Mouse (Mus musculus) spleen, embryonic (tissue): ENCODE results near the gene Utp20.
"Not testable (repeated sequence)": the region's sequence is repeated elsewhere in the genome, so short reads cannot be mapped to it uniquely, and the experiment has no call there.

Experiments
- CTCF ChIA-PET: fragments of 350-600 bp; sonication (Branson Sonifier 250); formaldehyde crosslinking; loops from one replicate; lab custom pipeline; 2022; lab: Charles Lee

The Utp20 gene

DNA sequence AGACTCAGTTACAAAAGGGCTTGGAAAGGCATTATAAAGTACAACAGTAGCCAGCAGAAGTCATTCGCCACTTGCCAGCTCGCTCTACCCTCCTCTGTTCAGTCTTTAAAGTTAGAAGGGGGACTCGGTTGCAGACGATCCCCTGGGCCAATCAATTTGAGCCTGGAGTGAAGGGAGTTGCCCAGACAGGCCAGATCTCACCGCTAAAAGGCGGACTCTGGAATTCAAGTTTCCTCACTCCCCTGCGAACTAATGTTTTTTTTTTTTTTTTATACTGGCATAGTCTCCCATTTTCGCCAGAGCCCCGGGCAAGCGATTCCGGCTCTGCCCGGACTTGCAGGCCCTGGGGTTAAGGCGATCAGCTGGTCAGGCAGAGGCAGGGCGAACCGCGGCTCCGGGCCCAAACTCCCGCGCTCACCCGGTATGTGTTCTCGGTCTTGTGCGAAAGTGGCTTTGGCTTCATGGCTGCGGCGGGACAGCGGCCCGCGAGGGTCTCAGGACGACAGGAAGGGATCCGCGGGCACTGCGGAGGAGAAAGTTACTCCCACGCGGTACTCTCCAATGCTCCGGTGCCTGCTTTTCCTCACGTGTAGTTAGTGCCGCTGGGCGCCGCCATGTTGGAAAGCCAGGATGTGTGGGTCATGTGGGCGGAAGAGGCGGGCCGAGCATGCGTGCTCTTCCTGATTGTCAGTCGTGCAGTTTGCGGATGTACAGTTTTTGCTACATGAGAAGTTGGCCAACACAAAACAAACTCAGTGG, at the start of gene Utp20:
TSS of gene Utp20 (minus strand) at position 617 of the 759 bp plus-strand sequence.
- CTCF ChIA-PET = no interaction called here

DNA sequence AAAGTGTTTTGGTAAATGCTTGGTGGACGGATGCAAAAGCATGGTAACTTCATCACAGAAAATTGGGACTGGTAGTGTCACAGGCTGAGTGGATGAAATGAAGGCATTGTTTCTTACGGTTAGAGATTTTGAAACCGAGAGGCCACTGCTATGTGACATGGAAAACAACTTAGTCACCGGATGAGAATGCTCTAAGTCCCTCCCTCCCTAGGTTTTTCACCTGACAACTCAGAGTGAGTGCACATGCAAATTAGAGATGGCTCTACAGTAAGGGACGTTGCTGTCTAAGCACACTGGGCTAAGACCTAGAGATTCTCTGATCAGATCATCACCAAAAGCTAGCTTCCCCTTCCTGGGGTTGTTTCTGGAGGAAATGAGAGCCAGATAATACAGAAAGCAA, 48.3 kb upstream of the Utp20 start:
- CTCF ChIA-PET = no interaction called here

DNA sequence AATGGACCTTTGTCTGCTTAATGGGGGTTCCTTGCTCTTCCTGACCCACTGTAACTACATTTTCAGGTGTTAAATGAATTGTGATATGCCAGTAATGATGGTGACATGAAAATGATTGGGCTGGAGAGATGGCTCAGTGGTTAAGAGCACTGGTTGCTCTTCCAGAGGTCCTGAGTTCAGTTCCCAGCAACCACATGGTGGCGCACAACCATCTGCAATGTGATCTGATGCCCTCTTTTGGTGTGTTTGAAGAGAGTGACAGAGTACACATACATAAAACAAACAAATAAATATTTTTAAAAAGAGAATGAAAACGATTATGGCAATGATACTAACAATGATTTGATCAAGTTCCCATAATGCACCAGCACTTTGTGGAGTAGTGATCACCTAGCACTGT, 39.4 kb upstream of the Utp20 start:
- CTCF ChIA-PET = no interaction called here

DNA sequence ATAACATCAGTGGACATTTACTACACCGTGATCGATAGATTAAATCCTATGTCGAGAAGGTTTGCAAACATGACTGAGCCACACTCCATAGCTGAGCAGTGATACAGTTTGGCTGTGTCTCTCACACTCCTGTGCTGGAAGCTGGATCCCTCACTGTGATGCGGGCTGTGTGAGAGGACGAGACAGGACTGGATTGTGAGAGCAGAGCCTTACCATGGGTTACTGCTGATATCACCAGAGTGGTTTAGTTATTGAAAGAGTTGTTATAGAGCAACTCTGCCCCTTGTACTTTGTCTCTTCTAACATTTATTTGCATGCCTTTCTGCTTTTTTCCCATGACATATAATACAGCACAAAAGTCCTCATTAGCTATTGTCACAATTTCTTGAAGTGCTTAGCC, 35.7 kb upstream of the Utp20 start:
- CTCF ChIA-PET = no interaction called here

DNA sequence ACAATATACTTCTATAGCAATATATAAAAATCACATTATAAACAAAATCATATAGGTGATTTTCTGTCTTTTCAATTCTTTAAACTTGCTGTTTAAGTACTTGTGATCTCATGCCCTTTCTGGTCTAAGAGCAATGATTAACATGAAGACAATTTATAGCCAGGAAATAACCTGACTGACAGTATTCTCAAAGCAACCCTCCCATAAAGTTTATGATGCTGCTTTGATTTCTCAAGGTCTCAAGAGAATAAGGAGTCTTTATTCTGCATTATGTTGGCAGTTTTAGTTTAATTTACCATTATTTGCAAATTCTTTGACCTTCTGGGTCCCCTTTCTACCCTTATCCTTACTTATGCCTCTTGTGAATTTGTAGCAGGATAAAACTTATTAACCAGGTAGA, 34.8 kb upstream of the Utp20 start:
- CTCF ChIA-PET = no interaction called here

DNA sequence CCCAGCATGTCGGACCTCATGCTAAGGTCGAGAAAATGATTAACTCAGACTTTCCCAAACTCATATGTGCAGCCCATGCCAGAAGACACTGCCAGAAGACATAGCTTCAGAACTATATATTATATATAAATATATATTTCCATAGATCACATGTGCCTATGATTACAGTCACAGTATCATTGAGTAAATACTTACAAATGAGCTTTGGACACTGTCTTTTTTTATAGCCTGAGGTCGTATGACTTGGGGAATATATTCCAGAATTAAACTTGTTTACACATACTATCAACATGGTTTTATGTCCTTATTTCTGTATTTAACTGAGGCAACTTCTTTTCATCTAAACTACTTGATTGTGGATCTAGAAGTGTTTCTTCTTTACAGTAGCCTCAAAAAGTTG, 34.3 kb upstream of the Utp20 start:
- CTCF ChIA-PET = no interaction called here

DNA sequence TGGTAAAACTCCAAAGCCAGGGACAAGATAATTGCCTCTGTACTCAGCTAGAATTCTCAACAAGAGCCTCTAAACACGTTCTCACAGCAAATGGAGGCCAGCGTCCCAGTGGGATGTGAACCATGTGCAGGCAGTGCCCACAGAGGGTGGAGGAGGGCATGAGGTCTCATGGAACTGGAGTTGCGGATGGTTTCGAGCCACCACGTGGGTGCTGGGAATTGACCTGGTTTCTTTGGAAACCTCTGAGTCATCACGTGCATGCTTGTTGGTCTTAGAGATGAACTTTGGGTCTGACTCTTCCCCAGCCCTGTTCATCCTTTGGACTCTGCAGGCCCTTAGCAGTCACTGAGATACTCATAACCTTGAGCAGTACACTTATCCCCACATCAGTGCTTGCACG, 26.7 kb upstream of the Utp20 start:
- CTCF ChIA-PET = no interaction called here

DNA sequence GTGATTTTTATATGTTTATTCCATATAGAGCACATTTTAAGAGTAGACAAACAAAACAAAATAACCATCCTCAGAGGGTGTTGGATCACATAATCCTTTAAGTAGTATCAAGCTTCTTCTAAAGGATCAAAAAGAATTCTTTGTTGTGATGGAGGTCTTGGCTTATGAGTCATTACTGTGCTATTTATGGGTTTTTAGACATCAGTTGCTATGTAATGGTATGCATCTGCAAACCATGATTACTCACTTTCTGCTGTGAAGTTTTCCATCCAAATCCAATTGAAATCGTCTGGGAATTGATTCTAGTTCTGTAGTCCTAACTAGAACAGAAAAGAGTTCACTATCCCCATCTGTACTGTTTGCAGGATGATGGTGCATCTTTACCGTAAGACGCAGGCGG, 23.4 kb upstream of the Utp20 start:
- CTCF ChIA-PET = no interaction called here

DNA sequence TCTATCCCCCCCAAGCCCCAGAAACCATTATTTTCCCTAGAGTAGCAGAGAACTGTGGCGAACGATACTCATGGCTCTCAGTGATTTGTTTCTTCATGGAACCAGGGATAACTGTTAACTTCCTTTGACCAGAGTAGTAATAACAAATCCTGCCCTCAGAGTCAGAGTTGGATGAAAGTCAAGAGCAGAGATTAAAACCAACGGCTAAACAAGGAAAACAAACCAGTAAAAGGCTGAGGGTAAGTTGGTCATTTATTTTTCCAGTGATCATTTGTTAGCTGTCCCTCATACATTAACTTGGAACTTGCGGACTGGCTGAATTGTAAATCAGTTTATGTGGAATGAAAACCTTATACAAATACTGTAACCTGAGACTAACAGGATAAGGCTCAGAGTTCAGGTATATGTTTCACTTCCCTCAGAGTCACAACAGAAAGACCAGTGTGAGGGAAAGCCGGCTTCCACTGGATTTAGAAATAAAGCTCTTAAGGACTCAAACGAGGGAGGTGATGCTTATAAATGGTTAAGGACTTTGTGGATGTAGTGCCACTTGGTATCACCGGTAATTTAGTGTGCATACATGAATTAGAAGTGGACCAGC, 22.4 kb upstream of the Utp20 start:
- CTCF ChIA-PET = no interaction called here

DNA sequence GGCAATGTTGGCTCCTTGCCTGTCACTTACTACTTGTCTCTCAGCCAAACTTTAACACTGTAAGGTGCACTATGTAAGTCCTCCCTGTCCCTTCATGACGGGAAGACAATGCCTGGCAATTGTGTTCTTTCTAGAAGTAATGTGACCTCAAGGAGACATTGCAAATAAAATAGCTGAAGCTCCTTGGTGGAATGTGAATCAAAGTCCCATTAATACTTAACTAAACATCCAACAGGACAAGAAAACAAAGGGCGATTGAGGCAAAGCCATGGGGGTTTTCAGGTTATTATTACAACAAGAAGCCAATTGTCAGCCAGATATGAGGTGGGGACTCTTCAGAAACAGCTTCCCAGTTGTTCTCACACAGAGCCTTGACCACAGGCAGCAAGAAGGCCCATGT, 7.6 kb upstream of the Utp20 start:
- CTCF ChIA-PET = no interaction called here

DNA sequence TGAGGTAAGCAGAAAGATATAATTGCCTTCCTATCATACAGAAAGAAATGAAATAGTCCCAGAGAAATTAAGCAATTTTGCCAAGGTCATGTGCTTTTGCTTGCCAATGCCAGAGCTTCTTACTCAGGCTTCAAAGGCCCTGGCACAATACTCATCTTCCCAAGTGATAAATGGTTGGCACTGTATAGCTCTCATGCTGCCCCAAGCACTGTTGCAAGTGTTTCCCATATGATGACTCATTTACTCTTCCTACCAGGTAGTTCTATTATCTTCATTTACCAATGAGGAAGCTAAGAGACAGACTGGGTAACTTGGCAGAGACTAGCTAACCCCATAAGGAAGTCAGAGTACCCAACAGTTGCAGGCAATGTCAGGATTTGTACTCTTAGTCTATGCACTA, 1.8 kb upstream of the Utp20 start:
- CTCF ChIA-PET = no interaction called here

DNA sequence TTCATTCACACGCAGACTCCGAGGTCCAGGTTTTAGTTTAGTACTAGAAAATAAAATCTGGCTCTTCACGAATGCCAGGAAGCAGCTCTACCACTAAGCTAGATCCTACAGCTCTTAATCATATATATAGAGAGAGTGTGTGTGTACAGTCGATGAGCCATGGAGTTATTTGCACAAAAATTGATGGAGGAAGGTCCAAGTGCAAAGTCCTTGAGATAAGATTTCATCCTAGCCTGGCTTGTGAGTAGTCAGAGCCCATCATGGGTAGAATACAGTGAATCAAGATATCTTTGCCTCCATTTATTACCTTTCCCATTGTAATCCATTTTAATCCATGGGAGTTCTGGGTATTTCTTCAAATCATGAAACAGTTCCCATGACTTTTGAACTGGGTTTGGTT, 992 bp upstream of the Utp20 start:
- CTCF ChIA-PET = no interaction called here

DNA sequence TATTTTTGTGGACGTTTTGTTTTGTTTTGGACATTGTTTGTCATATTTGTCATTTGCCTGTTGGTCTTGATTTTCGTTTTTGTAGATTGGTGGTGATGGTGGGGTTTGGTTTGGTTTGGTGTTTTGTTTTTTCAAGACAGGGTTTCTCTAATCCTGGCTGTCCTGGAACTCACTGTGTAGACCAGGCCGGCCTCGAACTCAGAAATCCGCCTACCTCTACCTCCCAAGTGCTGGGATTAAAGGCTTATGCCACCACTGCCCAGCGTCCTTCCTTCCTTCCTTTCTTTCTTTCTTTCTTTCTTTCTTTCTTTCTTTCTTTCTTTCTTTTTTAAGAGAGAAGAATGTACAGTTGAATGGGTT, 323 bp upstream of the Utp20 start:
- CTCF ChIA-PET = not testable (repeated sequence)

DNA sequence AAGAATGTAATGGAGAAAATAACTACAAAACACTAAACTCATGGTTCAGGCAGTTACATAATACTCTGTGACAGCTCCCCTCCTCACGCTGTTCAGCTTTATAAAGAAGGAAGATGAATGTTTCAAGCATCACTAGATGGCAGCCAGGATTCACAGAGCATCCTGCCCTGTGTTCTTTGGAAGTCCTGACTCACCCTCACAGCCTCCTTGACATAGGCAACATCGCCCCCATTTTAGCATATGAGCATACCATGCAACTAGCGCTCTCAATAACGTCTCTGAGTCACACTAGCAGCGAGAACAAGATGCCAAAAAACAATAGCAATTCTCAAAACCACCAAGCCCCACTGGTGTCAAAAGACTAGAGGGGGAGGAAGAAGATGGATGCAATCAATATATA, 9.3 kb downstream of the Utp20 start:
- CTCF ChIA-PET = no interaction called here

DNA sequence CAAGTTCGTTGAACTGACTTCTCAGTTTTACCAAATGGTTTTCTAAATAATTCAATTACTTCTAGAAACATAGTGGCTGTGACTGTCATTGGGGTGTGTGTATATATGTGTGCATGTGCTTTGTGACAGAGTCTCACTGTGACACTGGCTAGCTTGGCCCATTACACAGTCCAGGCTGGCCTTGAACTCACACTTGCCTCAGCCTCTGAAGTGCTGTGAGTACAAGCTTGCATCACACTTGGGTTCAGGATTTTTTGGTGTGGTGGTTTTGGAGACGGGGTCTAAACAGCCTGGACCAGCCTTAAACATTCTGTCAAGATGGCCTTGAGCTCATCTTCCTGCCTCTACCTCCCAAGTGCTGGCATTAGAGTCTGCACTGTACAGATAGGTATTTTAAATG, 11.3 kb downstream of the Utp20 start:
- CTCF ChIA-PET = no interaction called here

DNA sequence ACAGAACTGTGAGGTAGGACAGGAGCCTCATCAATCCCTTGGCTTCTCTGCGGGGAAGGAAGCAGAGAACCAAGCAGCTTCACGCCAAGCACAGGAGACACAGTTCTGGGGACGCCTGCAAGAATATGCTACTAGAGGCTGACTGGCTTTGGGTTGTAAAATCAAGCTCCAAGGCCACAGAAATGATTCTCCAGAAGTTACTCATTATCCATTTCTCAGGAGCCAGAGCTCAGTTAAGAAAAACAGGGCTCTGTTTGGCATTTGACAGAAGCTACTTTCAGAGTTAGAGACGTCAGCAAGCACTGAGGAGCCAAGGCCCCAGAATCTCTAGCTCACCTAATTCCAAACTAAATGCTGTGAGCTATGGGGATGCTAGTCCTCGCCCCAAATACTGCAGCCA, 14.9 kb downstream of the Utp20 start:
- CTCF ChIA-PET = no interaction called here

DNA sequence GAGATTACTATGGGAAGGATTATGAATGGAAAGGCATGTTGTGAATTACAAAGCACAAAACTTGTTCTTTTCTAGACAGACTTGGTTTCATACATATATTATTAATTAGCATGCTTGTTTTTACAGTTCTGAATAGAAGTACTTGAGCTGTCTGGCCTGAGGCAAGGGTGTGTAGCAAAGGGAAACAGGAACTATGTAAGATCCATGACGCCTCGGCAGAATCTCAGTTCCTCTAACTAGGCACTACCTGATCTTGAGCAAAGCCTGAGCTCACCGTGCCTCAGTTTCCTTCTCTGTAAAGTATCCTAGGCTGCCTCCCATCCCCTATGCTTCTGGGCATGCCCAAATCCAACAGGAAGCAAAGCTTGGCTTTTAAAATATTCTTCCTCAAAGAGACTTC, 24.4 kb downstream of the Utp20 start:
- CTCF ChIA-PET = interaction anchor here (0.6 kb wide), 1 partner anchor 1999 kb away, joined by 5 read pairs; no protein-coding TSS in a partner anchor

DNA sequence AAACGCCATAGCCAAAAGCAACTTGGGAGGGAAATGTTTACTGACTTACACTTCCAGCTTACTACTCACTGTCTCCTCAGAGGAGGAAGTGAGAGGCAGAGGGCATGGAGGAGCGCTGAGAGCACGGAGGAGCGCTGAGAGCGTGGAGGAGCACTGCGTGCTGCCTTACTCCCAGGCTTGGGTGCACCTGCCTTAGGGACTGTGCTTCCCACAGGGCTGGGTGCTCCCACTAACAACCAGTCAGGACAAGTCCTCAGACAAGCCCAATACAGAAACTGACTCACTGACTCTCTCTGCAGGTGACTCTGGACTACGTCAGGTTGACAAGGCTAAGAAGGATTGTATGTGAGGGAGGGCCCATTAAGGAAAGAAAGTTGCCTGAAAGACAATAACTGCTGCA, 27.2 kb downstream of the Utp20 start:
- CTCF ChIA-PET = no interaction called here

DNA sequence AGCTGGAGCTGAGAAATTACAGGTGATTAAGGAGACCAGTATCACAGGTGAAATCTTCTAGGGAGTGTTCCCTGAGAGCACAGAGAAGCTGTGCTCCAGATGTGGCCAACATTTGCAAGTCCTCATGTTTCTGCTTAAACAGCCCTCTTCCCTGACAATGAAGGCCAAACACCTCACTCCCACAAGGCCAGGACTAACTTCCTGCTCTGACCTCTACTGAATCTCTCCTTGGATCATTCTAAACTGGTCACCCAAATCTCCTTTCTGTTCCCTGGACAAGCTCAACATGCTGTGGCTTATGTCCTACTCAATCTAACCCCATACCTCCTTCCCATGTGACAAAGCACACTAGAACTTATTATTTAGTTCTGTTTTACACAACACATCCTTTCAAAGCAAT, 29.2 kb downstream of the Utp20 start:
- CTCF ChIA-PET = no interaction called here

DNA sequence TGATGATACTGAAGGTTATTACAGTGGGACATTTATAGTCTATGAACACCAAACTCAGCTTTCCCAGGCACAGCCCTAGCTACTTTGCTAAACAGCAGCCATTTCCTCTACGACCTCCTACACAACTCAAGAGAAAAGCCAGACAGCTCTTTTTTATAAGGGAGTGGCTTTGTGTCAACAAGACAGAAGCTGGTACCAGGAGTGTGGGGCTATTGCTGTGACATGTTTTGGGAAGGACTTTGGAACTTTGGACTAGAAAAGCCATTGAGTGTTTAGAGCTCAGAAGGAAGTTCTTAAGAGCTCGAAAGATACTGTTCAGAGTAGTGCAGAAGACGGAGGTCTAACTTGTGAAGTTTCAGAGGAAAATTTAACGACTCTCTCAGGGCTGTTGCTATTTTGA, 29.7 kb downstream of the Utp20 start:
- CTCF ChIA-PET = no interaction called here

DNA sequence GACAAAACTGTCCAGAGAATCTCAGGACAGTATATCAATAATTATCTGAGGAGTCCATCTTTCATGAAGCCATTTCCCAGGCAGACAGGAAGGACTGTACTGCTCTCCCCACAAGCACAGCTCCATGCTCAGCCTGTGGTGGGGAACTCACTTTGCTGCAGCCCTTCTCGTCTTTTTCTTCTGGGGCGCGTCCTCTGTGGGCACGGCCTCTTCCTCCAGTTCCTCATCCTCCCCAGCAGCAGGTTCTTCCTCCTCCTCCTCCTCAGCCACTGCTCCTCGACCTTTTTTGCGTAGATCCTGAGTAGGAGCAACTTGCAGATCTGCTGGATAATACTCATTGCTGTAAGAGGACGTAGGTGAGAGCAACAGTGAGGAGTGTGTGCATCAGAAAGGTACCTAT, 31.4 kb downstream of the Utp20 start:
- CTCF ChIA-PET = no interaction called here

DNA sequence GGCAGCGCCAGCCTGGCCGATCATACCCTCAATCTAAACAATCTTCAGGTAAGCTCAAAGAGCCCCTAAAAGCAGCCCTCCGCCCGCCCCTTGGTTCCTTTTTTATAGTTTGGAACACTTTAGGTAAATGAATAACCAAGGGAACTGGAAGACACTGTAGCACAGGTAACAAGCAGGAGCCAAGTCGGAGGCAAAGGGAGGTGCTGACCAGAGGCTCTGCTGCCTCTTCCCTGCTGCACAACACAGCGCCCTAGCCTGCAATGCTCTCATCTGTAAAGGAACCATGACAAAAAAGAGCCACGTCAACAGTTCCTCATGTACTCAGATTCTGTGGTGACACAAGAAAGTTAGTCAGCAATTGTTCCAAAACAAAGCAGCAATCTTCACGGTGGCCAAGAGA, 32.0 kb downstream of the Utp20 start:
- CTCF ChIA-PET = no interaction called here

DNA sequence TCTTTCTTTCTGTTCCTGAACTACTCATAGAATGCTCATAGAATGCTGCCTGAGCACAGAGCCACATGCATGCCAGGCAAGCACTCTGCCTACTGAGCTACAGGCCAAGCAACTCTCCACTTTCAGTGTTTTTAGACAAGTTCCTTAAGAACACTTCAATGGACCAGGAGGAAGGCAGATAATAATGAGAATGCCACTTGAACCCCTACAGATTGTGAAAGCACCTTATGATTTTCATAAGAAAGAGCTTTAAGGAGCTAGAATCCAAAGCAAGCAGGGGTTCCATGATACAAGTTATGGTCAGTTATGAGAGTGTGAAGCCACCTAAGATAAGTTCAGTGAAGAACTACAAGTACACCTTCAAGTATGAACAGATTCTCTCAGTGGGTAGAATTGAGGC, 32.9 kb downstream of the Utp20 start:
- CTCF ChIA-PET = no interaction called here

DNA sequence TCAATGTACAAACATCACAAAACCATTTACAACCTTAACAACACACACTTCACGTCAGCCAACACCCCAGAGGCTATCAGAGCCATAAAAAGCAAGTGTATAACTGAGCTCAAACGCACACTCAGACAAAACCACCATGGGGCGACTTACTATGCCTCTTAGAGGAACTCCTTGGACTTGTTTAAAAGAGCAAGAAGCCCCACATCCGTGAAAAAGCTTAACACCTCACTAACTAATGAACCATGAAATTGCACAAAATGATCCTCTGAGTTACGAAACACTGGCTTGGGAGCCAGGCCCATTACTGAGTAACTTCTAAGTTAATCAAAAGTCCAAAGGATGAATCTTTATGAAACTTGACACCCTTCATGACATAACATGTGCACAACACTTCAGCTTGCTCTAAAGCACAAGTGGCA, 42.1 kb downstream of the Utp20 start:
- CTCF ChIA-PET = interaction anchor here (0.5 kb wide), 1 partner anchor 291 kb away, joined by 14 read pairs; no protein-coding TSS in a partner anchor
